Mouse (Mus musculus): ENCODE results near the gene Itga9.

The Itga9 gene

DNA sequence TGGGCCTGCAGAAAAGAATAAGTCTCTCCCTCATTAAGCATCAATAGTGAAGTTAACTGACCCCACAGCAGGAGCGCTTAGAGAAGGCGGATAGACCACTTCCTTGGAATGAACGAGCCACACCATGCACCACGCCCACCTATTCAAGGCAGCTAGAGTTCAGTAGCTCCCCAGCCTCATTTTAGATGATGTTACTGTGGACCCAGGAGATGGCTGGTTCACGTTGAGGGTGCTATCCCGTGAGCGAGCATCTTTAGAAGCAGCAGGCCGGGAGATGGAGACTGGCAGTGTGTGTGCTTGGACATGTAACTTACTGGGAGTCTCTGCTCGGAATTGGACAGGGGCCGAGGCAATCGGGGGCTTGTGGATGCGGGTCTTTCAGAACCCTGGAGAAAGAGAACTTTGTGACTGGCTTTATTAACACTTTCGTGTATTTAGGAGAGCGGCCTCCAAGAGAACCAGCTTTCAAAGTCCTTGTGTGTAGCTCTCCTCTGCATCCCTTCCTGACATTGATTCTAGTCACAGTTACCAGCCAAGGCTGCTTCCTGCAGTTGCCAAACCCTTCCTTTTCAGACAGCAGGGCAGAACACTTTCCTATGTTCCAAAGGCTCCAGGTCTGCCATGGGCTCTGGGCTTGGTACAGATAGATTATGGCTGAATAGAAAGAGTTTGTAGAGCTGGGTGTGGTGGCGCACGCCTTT is 1.4 kb downstream of the Itga9 start:
- no peak for DNase-seq

DNA sequence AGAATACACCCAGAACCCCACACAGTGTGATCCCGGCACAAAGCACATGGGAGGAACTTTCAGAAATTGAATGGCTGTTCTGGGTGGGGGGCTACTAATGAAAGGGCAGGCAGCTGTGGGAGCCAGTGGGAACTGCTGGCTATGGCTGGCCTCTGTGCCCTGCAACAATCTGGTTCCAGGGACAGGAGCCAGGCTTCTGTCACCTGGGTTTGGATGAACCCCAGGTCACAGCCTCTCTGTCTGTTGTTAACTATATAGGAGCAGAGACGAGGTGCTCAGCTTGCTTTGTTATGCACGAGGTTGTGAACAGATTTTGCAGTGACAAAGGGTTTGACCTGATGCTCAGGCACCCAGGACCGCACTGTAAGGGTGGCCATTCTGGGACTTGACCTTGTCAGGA is 2.1 kb downstream of the Itga9 start:
- DNase-seq, result no peak

DNA sequence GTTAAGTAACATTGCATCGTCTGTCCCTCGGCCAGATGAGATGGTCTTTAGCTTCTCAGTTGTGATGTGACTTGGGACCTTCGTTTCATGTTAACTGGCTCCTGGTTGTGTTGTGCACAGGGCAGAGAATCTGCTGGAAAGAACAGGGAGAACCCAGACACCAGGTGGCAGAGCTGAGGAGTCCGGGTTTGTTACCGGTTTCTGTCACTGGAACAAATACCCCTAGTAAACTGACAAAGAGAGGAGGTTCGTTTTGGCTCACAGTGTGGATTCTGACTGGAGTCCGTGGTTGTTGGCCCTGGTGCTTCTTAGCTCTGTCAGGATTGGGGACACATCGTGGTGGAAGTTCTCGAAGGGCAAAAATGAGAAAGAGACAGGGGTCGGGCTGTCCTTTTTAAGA is 3.6 kb downstream of the Itga9 start:
- no peak for DNase-seq

DNA sequence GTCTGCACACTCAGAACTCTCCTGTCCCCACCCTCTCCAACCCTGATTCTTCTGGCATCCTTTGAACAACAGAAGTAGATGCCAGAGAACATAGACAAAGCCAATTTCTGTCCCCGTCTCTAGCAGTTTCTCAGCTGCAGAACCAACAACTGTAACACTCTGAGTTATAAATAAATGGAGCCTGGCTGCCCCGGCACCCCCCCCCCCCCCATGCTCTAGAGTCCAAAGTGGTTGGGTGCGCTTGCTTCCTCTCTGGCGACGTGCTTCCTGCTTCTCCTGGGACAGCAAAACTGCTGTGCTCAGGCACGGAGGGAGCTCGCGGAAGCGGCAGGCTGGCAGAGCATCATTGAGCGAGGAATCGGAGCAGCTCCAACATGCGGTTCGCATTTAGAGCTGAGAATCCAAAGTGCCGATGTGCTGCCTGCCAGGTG is 4.6 kb downstream of the Itga9 start:
- DNase-seq, result no peak

DNA sequence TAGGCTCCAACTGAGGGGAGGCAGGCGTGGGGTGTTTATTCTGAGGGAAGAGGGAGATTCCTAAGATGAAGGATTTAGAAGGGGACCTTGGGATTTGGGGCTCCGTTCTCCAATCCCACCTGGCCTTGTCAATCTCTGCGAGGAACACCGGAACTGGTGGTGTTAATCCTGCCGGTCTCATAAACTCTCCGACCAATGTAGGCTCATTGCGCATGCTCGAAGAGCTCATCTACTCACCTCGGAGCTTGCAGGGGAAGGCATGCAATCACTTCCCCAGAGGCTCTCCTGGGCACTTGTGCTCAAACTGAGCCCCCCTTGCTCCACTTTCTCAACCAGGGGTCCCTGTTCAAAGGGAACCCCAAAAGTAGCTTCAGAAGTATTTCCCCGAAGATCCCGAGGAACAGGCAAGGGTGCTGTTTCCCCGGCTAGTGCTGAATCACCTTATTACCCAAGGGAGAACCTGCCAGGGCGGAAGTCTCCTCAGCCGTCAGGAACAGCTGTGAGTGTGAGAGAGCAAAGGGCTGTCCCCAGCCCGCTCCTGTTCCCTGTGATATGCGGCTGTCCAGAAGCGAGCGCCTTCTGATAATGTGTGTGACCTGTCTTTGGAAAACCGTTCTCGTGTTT is 5.6 kb downstream of the Itga9 start:
- peak; percentile 12 to 15 for DNase-seq

DNA sequence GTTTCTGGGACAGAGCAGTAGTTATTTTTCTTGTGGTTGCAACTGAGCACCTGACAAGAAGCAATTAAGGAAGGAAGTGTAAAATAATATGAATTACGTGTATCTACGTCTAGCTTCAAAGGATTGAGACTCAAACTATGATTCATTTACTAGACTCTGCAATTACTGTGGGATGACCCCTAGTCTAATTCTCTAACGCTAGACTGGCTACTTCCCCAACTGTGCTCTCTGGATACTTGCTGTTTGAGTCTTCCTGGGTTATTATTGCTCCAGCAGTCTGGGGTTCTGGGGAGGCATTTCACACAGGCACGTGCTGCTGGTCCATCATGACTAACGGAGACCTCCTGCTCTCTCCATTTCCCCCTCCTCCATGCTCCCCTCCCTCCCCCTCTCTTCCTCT is 10.7 kb downstream of the Itga9 start:
- no peak for DNase-seq

DNA sequence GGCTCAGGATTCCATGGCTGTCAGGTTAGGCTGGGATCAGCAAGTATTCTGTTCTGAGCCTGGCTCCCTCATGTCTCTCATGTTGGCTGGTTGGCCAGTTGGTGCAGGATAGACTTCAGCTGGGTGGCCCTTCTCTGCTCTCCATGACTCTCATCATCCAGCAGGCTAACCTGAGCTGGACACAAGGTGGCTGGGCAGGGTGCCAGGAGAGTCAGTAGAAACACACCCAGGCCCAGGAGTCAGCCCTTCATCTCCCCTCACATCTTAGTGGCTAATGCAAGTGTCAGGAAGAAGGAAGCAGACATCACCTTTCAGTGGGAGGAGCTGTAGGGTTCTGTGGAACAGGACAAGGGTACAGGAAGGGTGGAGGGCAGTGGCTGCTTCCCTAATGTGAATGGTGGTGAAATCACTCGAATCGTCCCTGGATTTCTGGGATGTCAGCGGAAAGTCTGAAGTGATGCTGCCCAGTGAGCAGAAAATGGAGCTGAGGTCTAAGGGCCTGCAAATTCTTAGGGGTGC is 12.3 kb downstream of the Itga9 start:
- DNase-seq, result no peak

DNA sequence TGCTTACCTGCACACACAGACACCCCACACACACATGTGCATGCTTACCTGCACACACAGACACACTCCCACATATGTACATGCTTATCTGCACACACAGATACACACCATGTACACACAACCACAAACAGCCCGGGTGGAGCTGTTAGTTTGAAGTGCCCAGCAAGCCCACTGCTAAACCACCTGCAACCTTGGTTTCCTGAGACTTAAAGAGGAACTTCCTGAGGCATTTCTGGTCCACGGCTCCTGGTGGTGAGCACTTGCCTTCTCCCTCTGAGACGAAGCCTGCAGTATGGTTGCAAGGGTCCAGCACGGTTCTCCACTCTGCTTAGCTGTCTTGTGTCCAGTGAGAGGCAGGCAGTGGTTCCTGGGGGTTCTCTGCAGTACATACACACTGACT is 14.3 kb downstream of the Itga9 start:
- DNase-seq, result no peak

DNA sequence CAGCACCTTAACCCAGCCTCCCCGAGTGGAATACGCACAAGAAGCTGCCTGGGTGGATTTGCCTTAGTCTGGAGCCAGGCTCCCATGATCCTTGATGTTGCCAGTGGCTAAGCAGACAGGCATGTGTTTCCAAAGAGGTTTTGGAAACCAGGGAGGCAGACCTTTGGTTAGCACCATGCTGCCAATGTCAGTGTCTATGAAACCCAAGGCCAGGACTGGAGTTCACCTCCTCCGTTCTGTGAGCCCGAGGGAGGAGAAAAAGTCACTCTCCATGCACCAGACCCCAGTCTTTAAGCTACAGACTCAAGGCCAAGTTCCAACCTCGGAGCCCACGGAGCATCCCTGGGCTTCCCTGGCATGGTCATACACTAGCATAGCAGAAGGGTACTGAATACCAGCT is 15.2 kb downstream of the Itga9 start:
- DNase-seq, result no peak

DNA sequence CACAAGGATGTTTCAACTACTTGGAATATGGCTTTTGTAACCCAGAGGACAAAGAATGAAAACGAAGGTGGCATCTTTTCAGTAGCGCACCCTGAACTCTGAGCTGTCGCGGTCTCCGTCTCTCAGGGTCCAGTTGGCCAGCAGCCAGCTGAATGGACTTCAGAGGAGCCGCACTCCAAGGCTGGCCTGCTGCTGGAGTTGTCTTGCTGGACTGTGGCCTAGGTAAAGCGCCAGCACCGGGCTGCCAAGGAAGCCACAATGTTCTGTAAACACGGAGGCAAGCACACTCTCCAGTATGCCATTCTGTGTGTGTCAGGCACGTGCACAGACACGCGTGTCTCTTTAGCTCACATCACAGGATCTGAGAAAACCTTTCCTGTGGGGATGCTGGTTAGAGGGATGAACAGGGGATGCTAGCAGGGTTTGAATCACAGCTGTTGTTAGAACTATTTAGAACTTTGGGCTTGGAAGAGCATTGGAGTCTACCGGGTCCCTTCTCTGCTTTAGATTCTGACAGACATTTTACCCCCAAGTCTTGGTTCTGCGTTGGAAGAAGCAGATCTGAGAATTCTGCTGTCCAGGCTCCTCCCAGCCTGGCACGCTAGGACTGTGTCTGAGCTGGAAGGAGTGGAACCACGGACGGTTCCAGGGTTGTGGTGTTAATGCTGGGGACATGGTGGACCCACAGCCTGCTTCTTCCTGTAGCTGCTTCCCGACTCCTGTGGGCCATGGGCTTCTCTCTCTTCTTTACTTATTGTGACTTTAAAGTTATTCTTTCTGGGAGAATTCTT is 16.1 kb downstream of the Itga9 start:
- DNase-seq, result no peak

DNA sequence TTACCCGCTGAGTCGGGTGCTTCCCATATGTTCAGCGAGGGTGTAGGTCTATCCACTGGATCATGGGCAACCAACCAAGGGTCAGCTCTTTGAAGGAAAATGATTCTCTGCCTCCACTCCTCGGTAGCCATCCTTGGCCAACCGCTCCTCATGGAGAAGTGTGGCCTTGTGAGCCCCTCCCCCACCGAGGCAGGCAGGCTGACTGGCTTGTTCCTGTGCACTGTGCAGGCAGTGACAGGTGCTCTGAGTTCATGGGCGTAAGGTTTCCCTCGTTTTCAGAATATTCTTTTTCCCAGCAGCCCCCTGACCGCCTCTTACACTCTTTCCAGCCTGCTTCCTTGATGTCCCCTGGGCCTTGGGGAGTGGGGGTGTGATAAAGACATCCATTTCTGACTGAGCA is 17.0 kb downstream of the Itga9 start:
- DNase-seq, result no peak

DNA sequence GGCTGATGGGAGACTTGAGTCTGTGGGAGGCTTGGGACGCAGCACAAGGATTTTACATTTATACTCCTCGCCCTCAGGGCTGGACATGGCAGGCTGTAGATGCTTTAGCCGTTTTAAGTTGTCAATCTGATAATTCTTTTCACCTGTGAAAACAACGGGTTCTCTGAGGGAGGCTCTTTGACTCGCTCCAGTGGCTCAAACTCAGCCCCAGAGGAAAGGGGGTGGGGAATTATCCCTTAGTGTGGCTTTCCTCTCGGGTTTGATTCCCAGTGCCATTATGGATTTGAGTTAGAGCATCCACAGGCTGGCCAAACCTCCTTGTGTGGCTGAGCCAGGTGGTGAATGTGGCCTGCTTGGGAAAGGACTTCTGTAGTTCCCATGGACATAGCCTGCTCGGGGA is 17.7 kb downstream of the Itga9 start:
- no peak for DNase-seq

DNA sequence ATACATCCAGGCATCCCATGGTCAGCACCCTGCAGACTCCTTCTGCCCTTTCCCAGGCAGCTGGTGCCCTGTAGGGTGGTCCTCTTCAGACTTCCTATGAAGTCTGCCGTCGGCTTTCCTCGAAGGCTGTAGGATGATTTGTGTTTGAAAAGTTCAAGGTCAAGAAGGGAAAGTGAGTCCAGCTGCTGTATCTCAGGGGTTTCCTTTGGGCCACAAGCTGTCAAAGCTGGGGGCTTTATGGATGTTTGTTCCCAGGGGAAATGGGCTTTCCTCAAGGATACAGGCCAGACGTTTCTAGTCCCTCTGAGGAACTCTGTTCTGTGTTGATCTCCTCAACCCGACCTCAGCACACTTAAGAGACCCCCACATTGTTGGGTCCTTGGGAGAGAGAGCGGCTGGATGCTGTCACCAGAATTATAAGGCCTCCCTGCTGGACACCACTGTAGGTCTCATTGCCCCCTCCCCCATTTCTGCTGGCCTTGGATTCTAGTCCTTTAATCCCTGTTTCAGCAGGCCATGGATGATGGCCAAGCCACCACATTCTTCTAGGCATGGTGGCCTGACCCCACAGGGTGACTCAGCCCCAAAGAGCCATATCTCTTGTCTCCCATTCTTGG is 23.4 kb downstream of the Itga9 start:
- no peak for DNase-seq

DNA sequence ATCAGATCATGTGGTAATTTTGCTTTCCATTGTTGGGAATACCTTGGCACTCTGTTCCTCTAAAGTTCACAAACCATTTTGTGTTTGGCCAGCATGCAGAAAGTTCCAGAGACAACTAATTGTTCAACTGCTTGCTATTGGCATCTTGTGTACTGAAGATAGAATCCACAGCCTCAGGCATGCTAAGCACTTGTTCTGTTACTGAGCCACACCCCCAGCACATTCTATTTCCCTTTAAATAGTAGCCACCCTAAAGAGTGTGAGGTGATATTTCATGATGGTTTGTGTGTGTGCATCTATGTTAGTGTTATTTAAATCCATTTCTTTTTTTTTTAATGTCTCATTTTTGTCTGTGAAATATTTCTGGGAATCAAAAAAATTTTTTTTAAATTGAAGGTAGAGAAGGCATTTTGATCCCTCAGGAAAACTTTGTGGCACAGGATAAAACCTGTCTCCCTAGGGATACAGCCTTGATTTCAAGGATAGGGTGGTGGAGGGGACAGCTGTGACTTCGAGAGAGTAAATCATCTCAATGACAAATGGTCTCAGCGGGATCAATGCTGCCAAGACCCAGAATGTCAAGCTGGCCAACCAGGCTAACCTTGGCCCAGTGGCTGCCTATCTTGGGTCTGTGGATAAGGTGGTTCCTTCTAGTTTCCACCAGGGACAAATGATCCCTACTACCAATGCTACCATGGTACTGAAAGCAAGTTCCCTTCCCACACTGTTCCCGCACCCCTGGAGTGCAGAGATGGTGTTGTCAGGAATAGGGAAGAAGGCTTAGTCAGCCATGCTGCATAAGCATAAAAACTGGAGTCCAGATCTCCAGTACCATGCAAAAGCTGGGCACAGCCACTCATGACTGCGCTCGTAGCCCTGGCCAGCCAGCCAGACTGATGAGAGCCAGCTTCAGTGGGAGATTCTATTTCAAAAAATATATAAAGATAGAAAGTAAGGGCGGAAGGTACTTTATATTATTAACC is 25.6 kb downstream of the Itga9 start:
- DNase-seq, result no peak

DNA sequence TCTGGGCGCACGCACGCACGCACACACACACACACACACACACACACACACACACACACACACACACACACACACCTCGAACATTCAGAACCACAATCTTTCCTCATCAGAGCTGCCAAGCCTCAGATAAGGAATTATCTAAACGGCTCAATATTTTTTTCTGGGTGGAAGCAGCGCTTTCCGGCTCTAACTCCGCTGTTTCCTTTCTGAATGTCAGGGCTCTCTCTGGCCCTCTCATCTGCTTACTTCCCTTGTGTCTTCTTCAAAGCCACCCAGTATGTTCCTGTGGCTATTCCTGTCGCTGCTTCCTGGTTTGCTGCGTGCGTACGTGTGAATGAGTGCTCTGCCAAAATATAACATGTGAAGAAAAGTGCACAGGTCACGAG is 26.3 kb downstream of the Itga9 start:
- DNase-seq, result no peak

DNA sequence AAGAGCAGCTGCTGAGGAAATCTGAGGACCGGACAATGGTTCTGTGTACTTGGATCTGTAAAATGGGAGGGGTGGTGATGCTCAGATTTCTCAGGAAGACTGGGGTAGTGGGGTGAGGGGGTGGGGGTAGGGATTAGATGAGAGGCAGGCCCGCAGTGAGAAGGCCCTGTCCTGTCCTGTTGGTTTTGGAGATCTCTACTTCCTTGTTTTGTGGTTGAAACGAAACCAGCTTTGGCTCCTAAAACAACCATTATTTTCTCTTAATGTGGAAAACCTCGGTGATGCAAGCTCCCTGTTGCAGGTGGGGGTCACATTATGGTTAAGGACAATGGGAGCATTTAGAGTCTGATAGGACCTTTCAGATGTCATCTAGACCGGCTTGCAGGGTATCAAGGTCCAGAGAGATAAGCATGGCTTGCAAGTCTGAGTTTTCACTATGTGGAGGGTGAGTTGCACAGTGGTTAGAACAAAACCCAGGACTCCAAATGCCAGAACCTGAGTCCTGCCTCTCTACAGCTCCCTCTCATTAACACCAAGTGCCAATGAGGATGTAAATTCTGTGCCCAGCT is 32.2 kb downstream of the Itga9 start:
- no peak for DNase-seq

DNA sequence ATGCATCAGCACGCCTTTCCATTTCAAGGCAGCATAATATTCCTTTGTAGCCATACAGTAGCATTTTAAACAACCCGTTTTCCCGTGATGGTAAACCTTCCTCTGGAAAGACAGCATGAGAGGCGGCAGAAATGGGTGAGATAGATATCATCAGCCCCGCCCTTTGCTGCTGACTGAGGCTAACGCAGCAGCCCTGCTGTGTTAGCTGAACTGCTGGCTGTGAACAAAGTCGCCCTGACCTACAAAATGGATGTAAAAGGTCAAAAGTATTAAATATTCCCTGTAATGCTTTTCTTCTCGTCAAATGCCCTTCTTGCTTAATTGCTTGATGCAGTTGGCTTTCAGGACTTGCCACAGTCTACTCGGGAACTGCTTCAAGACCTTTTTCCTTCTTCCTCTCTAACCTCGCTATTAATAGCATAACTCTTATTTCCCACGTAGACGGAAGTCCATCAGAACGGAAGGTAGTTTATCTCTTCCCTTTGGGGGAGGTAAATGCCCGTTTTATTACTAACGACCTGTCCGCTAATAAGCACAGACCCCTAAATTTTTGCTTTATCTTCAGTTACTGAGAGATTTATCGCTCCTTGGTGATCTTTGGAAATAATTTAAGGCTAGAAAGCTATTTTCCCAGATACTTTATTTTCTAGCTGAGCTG is 39.3 kb downstream of the Itga9 start:
- DNase-seq, result no peak

DNA sequence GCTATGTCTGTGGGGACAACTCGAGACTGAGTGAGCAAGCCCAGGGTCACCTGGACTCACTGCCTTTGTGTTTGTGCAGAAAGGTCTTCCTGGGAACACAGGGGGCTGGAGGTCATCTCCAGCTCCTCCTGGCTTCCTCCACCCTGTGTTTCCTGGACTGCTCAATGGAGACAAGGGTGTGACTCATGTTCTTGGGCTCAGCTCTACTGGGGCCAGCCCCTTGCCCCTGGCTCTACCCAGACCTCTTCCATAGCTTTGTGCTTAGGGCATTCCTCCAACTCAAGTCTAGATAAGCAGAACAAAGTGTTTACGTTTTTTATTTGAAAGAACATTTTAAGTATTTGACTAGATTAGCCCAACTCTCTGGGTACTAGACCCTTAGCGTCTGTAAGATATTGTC is 41.0 kb downstream of the Itga9 start:
- no peak for DNase-seq

DNA sequence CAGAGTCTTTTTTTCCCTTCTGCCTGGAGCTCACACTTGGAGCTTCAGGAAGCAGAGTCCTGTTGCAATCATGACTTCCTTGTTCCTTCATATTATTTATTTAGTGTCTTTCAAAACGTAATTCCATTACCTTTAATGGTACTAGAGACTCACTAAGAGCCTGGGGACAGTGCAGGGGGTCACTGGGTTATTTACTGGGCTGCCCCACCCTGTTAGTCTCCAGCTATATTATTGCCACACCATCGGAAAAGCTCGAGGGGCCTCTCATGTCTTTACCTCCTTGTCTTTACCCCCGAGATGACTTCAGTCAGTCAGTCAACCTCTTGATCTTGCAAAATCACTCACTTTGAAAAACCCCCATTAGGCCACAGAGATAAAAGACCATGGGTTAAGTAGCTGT is 44.5 kb downstream of the Itga9 start:
- no peak for DNase-seq

DNA sequence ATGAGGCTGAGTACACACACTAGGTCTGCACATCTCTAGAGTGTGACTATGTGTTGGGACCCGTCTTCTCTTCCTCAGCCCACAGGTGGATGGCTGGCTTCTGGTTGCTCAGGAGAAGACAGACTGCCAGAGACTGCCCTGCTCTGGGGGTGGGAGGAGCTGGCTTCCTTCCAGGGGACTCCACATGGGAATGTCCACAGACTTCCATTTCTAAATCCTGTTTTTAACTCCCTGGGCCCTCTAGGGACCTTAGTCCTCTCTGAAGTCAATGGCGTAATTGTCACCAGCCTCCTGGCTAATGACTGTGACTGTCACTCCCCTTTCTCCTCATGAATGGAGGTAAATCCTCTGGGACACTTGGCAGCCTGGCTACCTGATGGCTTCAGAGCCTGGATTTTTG is 45.4 kb downstream of the Itga9 start:
- no peak for DNase-seq

DNA sequence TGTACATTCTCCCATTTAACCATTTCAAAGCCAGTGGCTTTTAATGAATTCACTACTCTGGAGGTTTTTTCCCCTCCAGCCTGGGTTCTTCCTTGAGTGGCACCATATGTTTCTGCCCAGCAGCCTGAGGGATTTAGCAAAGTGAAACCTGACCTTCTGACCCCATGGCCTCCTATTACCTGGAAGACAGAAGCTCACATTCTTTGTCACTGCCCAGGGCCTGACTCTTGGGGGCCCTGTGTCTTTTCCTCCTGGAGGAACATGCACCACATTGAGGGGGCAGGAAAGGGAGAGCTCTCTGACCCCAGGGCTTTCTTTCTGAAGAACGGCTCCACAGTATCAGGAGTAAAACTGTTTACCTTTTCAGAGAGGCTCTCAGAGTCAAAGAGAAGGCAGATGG is 46.9 kb downstream of the Itga9 start:
- no peak for DNase-seq

Data from thymus, adult 18-20 months (tissue).